Mouse (Mus musculus) layer of hippocampus, postnatal 25 days (tissue): Measurements from ENCODE around the gene Gm11011. TPM values are rescaled to one million over a fixed set of nuclear protein-coding genes. Genes with fewer than 3 reads are reported as not detected.

Experiments
- DNase-seq, 2 experiments: peaks; one replicate each; pipeline ENCODE4 v3.0.0; 2022; ENCODE audit warnings: mixed read lengths in 2 of 2, low spot score in 1 of 2; ENCODE audit errors: extremely low spot score in 1 of 2
- total RNA-seq, 2 experiments: library from RNA; stranded (reverse); gene quantifications; 2 replicates each; pipeline ENCODE4 v1.2.3; 2021

Gene Gm11011
- total RNA-seq, 2 experiments from 2014 or later, result not detected

DNA sequence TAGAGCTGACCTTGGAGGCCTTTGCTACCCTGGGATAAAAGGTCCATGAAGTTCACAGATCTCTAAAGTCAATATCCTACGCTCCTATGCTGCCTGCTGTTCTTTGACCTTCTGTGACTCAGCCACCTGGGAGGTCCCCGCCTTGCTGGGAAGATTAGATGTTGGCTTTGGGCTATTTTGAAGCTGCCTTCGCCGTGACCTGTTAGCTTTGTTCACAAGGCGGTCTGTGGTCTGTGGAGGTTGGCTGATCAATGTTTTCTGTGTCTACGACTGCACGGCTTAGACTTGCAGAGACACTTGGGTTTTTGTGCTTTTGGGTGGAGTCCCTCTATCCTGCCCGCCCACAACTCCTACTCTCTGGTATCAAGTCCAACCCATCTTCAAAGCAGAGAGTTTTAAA, 2.9 kb upstream of the Gm11011 start:
- no peak for DNase-seq

DNA sequence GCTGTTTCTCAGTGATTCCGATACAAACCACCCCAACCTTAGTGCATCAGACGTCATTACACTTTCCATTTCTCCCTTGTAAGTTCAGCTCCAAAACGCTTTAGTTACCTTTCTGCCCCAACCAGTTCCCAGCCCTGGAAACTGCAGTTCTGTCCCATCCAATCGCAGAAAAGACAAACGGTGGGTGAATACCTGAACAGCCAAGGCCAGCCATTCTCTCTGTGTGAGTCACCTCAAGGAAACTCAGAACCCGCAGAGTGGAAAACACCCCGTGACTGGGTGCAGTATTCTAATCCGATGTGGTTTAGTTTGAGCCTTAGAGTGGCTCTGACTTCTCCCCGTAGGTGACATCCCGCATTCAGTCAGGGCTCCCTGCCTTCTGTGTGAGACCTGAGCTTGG, 2.2 kb upstream of the Gm11011 start:
- DNase-seq, result no peak

DNA sequence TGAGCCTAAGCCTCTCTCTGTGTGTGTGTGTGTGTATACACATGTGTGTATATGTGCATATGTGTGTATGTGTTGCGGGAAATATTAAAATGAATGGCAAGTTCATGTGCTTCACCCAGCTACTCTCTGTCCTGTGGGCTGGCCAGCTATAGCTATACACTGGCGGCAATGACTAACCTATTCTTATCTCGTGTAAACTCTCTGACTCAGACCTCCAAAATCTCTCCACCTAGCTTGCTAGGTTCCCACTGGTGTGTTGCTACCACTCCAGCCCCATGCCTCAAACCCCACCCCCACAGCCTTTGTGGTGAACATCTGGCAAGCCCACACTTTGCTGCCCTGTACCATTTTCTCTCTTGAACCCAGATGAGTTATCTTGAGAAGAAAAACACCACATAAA, 857 bp downstream of the Gm11011 start:
- DNase-seq, result no peak

DNA sequence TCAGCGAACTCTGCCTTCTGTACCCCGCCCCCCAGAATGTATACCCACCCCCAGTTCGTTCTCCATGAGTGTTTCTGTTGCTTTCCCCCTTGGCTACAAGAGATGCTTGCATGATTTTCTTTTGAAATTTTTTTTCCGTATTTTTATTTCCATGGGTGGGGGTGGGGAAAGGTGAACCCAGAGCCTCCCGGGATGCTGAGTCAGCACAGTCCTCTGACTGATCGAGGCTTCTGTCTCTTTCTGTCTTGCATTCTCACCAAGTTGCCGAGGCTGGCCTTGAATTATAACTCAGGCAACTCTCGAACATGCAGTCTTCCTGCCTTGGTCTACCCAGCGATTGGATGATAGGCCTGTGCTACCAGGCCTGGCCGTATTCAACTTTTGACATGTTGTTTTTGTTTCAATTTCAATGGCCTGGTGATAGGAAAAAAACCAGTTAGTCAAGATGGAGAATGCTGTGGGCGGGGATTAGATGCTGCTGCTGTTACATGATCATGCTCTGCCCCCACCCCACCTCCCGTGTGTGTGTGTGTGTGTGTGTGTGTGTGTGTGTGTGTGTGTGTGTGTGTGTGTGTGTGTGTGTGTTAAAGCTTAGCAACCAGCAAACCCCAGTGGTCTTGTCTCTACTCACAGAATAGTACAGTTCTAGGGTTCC, 1.8 kb downstream of the Gm11011 start:
- DNase-seq, result no peak

DNA sequence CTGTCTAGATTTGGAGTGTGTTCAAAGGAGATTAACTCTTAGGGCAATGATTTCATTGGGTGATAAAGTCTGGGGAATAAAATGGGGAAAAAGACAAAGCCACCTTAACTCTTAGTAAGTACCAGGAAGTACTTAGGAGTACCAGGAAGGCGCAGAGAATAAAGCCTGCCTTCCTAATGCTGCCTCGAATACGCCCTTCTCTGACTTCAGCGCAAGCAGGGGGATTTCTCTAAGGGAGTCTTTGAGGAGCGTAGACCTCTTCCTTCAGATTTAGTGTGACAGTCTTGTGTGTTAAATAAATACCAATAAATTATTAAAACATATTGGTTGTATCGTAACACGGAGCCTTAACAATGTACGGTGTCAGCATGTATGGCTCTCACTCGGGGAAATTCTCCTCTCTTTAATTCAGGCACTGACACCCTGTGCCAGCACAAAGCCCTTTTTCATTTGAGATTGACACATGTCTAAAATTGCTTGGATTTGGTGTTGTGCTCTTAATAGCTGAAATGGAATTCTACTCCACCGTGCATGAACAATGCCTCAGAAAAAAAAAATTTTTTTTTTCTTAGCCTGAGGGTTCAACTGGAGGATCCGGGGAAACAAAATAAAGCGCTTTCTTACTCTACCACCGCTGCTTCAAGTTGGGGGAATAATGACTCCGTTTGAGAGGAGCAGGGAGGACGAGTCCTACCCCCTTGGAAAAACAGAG, 2.6 kb downstream of the Gm11011 start:
- no peak for DNase-seq

DNA sequence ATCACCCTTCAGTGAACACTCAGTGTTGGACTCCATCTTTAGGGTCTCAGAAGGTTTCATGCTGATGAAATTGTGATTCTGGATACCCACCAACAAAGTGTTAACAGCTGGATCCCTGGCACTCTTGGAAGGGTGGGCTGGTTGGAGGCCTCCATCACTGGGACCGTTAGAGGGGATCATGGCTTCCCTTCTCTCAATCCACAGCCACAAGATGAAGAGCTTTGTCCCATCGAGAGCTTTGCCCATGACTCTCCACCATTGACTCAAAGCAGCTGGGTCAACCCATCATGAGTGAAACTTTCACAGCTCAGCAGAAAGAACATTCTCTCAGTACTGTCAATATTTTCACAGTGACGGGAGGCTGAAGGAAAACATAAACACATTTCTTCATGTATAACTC, 4.1 kb downstream of the Gm11011 start:
- no peak for DNase-seq

DNA sequence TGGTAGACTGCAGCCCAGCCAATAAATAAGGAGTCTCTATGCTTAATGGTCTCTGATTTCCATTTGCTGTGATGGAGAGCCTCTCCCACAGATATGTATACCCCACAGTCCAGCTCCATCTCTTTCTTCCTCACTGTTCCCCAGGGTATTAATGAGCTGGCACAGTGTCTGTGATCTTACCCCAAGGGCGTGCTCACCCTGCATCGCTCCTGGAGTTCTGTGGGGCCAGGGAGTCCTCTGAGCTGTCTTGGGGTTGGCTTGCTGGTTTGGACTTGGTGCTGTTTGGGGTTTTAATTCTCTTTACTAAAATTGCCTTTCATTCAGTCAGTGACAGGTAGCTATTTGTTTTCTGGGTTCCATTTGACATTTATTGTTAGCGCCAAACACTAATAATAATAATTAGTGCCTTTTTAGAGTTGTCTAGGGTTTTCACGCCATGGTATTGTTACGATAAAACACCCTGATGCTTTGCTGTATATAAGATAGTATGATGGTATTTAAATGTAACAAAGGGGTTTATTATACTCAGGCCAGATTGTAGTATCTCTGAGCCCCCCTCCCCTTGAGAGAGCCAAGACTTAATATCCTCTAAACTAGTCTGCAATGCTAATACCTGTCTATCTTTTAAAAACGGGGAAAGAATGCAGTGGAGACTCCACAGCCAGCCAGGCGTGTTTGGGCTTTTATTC, 9.9 kb downstream of the Gm11011 start:
- no peak for DNase-seq

DNA sequence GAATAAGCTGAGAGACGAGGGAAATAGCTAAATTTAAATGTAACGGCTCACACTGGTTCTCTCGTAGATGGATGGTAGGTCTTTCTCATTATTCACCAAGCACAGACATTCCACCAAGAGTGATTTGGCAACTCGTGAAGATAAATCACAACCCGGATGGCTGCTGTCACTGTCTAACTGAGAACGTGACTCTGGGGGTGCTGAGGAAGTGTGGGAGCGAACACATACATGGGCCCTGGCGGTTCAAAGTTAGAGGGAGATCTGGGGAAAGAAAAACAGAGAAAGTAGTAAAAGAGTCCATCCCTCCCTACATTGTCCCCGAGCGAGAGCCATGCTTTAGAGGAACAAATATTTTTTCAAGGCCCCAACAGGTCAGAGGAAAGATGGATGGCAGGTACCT, 17.5 kb downstream of the Gm11011 start:
- no peak for DNase-seq

DNA sequence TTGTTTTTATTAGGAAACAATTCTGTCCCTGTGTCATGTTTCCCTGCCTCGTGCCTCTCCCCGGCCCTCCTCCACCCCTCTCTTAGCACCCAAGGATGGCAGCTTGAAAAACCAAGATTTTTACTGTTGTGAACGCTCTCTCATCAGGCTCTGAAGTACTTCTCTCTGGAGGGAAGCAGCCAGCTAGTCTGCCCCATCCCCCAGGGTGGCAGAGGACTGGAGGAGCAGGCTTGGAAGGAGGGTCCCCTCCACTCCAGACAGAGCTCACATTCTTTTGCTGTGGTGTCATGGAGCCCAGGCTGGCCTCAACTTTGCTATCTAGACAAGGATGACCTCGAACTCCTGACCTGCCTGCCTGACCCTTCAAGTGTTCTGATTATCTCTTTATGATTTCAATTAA, 21.4 kb downstream of the Gm11011 start:
- DNase-seq, result no peak

DNA sequence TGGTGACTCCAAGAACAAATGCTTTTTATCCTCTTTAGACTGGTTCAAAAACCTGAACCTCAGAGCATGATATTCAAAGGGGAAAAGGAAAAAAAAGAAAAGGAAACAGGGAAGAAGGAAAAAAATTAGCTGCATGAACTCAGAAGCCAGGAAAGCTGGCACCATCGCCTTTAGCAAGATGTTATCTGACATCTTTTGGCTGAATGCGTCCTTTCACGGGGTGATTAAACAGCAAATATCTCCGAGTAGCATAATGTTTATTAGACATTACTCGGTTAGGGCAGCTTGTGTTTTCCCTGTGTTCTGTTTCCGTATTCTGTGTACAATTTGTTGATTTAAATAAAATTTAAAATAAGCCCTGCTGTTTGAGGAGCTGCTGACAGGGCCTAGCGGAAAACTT, 21.8 kb downstream of the Gm11011 start:
- DNase-seq, result no peak

DNA sequence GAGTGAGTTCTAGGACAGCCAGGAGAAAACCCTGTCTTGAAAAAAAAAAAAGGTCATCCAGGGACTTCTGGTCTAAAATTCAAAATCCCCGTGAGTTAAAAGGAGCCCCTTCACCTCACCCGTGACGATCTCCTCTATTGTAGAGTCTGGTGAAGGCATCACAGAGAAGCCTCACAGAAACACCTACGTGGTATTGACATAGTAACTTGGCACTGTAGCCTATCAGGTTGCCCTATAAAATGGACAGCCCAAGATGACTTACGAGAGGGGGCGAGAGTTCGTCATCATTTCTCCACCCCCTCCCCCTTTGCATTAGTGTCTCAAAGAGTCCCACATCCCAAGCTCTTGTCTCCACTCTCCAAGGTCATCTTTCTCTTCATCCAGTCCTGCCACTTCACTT, 41.9 kb downstream of the Gm11011 start:
- no peak for DNase-seq

DNA sequence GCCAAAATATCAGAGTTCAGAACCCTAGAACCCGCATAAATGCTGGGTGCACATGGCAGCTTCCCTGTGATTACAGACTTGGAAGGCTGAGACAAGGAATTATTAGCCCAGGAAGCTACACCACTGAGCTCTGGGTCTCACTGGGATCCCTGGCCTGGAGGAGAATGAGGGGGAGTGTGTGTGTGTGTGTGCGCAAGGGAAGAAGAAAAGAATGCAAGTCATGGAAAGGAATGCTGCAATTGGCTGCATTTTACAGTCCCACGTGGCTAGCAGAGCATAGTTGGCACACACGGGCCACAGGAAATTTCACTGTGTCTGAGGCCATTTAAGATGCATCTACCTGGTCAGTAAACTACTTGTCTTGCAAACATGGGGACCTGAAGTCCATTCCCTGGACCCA, 48.6 kb downstream of the Gm11011 start:
- DNase-seq, result no peak

Other genes with a start within 250 kb of the Gm11011 start
- gene Tshz2, start 45.3 kb upstream of the Gm11011 start, total RNA-seq, result 10 to 100 TPM; 26.7 to 41.8 TPM